Mouse (Mus musculus): ENCODE data around the gene Eri3.

Eri3 gene

DNA sequence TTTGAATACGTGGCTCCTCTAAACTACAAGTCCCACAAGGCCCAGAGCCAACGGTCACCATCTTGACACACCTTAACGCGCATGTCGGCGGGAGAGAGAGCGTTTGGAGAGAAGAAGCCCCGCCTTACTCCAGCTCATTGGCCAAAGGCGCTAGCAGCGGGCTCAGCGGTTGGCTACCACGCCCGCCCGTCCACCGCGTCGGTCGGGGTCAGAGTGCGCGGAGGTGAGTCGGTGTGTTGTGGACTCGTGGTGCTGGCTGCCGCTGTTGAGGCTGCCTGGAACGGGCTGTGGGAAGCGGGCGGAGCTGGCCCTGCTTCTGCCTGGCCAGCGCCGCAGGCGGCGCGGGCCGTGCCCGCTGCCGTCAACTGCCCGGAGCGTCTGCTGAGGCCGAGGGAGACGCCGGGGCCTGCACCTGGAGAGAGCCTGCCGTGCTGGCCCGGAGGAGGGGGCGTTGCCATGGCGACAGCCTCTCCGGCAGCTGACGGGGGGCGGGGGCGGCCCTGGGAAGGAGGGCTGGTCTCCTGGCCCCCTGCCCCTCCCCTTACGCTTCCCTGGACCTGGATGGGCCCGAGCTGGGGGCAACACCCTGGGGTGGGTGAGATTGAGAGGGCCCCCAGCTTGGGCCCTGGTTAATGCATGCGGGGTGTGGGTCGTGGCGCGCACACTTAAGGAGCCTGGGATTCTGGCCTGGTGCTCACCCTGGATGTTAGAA lies at the start of gene Eri3:
Gene Eri3, plus strand, starts transcription at position 226 of the 712 bp plus-strand sequence.
- peak; percentile 99 for DNase-seq (ENCODE audit: low spot score)

DNA sequence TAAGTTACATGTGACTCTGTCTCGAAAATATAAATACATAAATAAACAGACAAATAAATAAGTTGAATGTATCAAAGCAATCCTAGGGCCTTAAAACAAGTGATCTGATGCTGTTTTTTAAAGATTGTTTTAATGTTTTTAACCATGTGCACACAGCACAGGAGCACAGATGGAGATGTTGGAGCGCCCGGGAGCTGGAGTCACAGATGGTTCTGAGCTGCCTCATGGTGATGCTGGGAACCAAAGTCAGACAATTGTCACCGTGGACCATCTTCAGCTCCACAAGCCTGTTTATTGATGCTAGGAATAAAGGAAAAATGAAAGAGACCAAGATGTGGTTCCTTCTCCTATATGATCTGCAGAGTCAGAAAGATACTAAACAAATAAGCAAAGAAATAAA lies 31.9 kb upstream of the Eri3 start:
- no peak for DNase-seq (ENCODE audit: low spot score)

DNA sequence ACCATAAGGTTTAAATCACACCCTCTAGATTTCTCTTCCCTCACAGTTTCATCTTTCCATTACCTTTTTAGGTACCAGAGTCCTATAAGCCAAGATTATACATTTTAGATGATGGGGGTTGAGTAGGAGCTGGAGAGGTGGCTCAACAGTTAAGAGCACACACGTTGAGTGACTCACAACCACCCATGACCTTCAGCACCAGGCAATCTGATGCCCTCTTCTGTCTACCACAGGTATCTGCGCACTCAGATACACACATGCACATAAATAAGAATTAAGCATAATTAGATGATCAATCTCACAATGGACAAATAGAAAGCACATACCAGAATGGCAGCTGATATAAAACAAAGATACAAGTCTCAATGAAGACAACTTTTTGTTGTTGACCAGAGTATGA lies 28.8 kb upstream of the Eri3 start:
- DNase-seq (ENCODE audit: low spot score) = no peak

DNA sequence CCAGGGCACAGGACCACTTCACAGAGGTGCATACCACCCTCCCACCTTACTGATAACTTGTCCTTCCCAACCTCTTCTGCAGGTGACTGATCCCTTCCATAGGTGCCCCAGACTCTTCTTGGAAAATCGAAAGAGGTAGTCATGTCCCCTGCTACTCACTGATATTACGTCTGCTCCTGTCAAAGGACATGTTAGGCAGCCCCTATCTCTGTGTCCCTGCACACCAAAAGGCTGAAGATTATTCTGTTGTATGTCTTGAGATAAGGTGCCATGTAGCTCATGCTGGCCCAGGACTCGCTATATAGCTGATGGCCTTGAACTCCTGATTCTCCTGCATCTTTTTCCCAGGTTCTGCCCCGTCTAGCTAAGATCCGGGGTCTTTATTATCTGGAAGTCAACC lies 24.2 kb upstream of the Eri3 start:
- no peak for DNase-seq (ENCODE audit: low spot score)

DNA sequence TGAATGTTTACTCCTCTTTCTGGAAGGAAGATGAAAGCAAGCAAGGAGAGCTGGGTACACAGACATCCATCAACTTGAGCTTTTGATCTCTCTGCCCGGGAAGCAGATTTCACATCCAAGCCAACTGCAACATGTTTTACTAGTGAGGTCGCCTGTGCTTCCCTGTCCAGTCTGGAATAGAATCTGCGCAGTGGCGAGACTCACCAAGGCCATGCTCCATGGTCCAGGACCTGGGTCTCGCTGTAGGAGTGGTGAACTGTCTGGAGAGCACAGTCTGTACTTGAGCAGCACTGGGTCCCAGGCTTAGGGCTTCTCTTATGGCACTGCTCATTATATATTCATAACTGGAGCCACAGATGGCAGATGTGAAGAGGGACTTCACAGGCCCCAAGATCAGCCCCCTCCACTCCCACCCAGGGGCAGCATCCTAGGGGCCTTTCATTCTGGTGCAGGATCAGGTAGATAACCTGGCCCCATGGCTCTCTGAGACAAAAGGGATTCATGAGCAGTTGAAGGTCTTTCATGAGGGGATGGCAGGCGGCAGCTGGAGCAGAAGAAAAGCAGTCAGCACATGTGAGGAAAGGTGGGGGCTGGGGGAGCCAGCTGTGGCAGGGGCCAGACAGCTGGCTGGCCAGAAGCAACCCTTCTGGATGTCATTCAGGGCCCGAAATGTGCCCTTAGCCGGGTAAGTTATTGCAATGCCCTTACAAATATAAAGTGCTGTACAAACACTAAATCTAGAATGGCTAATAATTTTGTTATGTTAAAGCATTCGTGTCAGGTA lies 22.9 kb upstream of the Eri3 start:
- peak; percentile 37 for DNase-seq (ENCODE audit: low spot score)

DNA sequence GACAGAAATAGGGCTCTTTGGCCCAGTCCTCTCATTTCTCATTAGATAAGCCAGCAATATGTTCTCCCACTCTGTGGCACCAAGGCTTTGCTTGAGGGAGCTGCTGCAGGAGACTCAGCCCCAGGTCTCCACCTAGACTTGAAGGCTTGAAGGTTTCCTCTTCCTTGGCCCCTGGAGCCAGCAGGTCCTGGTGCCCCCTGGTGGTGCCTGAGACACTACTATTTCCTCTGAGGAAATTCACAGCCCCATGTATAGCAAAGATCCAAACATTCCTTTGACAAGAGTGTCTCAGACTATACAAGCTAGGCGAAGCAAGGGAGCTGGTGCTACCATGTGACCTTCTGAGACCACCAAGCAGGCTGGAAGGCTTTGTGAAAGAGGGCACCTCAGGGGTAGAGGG lies 22.2 kb upstream of the Eri3 start:
- peak; percentile 84 for DNase-seq (ENCODE audit: low spot score)

DNA sequence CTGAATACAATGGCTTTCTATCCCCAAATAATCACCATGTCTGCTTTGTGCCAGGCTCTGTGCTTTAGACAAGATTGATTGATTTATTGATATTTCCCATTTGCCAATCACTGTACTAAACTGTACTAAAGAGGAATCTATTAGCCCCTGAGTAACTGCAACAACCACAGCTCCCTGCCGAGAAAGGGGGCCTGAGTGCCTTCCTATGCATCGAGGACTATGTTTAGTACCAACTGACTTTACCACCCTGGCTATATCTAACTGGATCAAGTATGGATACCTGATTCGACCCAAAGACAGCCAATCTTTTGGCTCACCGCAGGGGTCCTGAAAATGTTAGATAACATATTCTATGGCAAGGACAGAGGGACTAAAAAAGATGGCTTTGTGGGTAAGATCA lies 20.3 kb upstream of the Eri3 start:
- DNase-seq (ENCODE audit: low spot score) = no peak

DNA sequence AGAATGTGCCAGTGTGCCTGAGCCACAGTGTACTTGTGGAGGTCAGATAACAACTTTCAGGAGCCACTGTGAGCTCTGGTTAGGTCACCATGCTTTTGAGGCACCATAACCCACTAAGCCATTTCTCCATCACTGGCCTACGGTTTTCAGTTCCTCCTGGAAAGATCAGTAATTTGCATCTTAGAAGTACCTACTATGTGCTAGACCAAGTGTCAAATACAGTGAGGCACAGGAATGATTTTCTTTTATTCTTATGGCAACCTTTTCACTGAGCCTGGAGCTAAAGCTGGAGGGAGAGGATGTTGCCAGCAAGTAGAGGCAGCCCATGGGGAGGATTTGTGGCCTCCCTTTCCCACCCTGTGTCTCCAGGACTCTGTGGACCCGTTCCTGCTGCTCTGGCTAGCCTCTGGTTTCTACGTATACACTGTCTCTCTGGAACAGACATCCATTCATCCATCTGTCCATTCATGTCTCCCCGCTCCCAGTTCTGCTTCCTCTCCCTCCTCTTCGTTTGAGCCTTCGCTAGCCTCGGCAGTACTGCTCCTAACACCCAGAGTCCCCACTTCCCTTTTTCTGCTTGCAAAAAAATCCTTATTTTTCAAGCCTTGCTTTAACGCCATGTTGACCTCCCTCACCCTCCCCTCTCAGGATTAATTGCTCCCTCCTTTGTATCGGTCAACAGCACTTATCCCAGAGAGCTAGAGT lies 14.5 kb upstream of the Eri3 start:
- no peak for DNase-seq (ENCODE audit: low spot score)

DNA sequence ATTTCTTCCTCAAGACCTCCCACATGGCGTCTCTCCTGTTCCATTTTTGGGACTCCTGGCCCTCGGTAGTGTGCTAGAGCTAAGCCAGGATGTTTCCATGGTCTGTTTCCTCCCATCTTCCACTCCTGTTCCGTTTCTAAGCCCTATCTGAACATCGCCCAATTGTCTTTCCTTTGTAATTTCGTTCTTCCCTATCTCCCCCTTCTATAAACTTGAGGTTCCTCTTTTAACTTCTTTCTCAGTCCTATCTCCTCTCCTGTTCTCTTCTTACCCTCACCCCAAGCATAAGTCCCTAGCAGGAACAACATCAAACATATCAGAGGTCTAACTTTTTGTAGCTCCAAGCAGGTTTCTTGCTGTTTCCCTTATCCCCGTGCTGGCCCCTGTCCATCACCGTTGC lies 13.2 kb upstream of the Eri3 start:
- DNase-seq (ENCODE audit: low spot score) = no peak

DNA sequence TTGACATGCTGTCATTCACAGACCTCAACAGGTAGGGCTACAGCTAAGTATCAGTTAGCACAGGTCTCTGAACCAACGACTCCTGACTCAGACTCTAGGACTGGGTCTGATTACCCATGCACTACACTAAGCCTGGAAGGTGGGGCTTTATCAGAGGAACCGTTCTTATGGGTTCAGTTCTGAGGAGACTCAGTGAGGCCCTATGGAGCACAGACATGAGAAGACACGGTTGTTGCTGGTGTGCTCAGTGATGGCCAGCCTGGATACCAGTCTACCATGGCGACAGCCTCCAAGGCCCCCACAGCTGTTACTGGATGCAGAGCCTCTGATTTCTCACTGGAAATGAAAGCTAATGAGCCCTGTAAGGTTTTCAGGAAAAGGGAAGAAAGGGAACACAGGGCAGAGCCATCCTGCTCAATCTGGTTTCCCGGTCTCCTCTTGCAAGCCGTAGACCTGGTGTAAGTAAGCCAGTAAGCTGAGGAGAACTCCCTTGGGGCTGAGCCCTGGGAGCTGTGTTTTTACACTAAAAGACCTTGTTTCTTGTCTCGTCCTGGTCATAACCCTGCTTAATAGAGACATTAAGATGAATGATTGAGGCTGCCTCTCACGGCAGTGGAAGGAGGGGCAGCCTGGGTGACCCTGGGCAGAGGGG lies 10.7 kb upstream of the Eri3 start:
- DNase-seq (ENCODE audit: low spot score) = no peak

DNA sequence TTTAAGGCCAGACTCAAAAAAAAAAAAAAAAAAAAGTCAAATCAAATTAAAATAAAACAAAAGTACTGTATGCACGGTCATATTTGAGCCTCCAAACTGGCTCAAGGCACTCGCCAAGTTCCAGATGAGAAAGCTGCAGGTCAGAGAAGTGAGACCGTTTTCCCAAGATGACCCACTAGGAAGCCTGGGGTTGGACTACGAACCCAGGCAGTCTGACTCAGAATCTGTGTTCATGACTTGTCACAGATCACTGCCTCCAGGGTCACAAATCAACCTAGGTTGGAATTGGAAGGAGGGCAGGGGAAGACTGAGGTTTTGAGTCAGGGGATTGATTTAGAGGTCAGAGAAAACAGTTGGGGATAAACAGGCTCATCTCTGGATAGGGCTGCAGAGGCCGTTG lies 9.6 kb upstream of the Eri3 start:
- DNase-seq (ENCODE audit: low spot score) = no peak

DNA sequence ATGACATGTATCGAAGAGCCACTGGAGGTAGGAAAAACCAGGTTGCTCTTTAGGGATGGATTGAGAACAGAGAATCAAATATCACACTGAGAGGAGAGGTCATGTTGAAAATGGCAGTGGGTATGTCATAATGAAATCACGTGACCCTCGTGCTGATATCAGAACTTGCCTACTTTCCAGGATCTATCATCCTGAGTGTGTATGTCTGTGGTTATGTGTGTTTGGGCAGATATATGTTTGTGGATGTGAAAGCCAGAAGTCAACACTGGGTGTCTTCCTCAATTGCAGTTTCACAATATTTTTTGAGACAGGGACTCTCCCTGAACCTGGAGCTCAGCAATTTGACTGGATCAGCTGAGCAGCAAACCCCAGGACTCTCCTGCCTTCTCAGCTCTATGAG lies 4.7 kb upstream of the Eri3 start:
- no peak for DNase-seq (ENCODE audit: low spot score)

DNA sequence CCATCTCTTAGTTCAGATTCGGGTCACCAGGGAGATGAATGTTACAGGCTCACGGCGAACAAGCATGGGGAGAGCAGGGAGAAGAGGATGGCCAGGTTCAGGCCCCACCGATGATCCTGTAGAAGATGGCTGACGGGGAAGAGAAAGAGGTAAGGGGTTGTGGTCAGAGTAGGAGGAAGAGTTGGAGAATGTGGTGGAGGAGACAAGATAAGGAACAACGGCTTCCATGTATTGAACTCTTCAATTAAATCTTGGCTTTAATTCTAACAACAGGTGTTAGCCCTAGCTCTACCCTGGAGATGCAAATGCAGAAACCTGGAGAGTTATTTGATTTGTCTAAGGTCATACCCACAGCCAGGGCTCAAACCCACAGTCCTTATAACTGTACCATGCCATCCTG lies 3.5 kb upstream of the Eri3 start:
- no peak for DNase-seq (ENCODE audit: low spot score)

DNA sequence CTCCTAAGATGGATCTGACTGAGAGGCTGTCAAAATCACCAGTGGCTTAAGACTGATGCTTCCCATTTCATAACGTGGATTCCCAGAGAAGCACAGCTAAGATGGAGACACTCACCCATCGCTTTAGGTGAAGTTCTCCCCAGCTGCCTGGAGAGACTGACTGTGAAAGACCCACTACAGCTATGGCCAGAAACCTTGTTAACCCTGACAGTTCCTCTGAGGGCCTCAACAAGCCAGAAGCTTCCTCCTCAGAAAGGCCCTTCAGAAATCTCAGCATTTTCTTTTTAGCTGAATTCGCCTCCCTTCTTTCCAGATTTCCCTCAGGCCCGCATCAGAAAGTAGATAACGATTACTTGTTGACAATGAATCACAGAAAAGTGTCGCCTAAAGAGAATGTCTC lies 589 bp upstream of the Eri3 start:
- DNase-seq (ENCODE audit: low spot score) = no peak

DNA sequence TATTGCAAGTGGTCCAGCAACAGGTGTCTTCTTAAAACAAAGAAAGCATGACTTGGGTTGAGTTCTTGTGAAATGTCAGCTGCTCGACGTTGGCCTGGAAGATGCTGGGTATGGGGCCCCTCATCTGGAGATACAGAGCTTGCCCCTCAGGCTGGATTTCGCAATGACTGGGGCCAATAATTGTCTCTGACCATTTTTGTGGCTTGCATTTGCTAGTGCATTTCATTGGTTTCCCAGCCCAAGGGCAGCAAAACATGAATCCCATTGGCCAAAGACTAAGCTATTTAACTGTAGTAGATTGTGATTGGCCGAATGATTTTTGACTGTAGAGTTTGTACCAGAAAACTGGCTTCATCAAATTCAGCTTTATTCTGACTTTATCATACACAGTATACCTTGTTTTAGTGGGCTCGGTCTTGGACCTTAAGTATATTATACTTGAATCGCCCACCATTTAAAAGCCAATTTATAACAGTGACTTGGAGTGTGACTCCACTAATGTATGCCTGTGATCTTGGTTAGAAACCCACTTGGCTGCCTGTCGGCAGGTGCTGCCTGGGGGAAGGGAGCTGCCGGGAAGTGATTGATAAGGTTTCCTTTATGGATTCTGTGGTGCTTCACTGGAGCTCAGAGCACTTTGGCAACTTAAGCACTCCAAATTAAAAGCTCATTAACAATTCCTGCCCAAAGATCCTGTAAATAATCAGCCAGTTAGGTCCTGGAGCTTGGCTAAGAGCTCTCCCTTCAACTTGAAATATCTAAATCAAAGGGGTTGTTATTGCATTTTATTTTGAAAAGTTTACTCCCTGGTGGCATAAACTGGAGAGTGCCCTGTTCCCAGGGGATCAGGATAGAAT lies 1.2 kb downstream of the Eri3 start:
- DNase-seq (ENCODE audit: low spot score) = no peak

DNA sequence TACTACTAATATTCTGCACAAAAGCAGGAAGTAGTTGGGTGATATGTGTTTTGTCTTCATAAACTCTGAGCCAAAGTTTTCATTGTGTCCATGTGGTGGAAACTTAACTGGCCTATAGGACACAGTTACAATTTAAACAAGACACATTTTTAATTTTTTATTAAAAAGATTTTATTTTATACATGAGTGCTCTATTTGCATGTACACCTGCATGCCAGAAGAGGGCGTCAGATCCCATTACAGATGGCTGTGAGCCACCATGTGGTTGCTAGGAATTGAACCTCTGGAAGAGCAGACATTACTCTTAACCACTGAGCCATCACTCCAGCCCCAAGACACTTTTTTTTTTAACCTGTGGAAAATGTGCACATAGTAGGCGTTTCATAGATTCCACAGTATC lies 5.3 kb downstream of the Eri3 start:
- DNase-seq (ENCODE audit: low spot score) = no peak

DNA sequence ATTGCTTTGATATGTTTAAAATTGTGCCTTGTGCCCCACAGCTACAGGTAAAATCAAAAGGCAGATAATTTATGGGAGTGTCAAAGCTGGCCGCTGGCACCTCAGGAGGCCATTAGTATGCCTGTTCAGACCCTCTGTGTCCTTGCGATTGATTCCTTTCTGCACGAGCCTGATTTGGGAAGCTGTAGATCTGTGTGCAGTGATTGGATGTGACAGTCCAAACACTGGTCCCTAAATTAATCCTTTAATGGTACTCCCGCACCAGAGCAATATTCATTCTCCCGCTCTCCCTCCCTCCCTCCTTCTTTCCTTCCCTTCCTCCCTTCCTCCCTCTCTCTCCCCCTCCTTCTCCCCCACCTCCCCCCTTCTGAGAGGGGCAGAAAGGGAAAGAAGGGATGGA lies 6.2 kb downstream of the Eri3 start:
- no peak for DNase-seq (ENCODE audit: low spot score)

DNA sequence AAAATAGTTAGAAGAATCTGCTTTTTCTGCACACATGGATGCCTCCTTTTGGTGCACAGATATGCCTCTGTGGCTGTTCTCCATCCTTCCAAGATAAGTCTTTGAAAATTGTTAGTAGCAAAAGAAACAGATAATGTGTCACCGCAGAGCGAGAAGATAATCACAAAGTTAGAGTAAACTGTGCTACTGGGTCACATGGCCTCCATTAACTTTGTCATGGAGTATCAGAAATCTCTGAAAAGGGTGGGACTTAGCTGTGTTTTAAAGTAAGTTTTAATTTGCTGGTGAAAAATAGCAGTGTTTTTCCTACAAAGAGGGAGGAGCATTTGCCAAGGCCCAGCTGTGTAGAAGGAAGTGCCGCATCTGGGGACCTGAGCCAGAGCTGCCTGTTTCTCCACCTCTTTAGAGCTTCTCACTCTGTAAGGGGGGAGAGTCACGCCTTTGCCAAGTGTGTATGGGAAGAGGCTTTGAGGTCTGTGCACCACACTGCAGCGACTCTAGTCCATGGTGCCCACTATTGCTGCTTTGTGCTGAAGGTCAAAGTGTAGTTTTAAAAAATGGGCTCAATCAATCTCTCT lies 7.0 kb downstream of the Eri3 start:
- DNase-seq (ENCODE audit: low spot score) = no peak

DNA sequence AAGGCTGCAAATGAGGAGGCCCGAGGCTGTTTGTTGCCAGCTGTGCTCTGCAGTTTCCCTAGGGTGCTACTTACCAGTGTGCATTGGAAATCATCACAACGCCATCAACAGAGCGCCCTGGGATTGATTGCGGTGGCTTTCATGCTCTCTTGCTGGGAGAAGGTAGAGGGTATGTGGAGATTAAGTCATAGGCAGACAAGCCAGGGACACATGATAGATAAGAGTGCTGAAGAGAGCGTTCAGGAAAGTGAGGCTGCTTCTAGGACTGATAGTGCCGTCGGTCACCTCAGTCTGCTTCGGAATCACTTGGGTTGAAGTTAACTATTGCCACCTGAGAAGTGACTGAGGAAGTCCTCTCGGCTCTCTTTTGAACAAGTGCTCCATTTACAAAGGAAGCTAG lies 13.8 kb downstream of the Eri3 start:
- no peak for DNase-seq (ENCODE audit: low spot score)

DNA sequence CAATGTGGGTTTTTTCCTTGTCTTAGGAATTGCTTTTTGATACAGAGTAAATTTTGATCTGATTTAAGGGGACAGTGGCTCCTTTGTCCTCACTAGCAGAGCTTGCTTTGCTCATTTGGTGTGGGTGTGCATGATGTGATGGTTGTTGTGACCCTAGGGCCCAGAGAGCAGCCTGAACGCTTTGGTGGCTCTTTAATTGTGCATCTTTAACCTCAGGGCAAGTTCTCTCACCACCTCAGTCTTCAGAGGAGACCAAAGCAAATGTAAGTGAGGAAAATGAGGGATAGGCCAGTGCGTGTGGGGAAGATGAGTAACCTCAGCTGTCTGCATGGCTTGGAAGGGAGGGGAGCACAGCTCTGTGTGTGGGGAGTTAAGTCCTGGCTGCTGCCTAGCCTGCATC lies 18.7 kb downstream of the Eri3 start:
- DNase-seq (ENCODE audit: low spot score) = no peak

DNA sequence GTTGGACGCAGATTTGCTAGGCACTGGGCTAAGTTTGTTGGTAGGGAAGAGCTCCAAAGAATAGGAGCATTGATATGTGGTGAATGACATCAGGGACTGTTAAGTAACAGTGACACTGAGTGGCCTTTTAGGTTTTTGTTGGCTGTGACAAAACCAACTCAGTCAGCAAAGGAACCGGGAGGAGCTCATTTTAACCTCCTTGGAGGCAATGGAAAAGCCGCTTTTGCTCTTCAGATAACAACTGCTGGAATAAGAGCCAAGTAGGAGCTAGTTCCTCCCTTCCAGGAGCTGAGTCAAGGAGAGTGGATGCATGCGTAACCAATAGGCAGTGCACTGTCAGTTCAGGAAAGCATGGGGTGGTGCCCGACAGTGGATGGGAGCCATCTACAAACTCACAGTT lies 20.8 kb downstream of the Eri3 start:
- DNase-seq (ENCODE audit: low spot score) = no peak

All from embryo, embryonic 10 days (tissue).